Mouse (Mus musculus): Measurements from ENCODE around the gene Ubtd2. TPM values are rescaled to one million over a fixed set of nuclear protein-coding genes. Genes with fewer than 3 reads are reported as not detected.

Gene Ubtd2
- polyA plus RNA-seq (2012; rRNA removed): 1.6 TPM in 2 replicates

DNA sequence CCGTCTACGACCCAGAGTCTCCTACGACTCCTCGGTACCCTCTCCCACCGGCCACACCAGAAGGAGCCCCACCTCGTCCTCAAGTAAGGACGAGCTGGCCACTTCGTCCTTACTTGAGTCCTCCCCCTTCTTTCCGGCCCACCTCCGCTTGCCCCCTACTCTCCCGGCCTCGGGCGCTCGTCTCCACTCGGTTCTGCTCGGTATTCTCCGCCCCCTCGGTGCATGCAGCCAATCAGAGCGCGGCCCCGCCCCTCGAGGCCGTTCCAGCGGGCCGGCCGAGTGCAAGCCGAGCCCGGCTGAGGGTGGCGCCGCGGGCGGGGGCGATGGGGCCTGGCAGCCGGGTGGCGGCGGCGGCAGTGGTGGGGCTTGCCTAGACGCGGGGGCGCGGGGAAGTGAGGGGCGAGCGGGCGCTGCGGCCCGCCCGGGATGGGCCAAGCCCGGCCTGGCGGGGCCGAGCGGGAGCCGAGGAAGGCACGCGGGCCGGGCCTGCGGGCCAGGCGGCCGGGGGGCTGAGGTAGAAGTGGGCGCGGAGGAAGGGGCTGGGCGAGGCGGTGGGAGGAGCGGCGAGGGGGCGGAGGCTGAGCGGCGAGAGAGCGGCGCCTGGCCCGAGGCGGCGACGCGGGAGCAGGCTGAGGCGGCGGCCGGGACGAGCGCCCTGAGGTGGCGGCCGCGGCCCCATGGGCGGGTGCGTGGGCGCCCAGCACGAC is at the start of gene Ubtd2:
Ubtd2 (plus strand) TSS at position 571 of the 707 bp plus-strand sequence.
- H3K4me3 ChIP-seq (ENCODE audit: low read depth, low read length): peak within 1 kb of the TSS; percentile 83
- H3K4me1 ChIP-seq (ENCODE audit: control insufficient read depth, insufficient read depth, insufficient read length, low read length): no peaks in the 10 kb centered on the region
- TF ChIP-seq CTCF (IDR thresholded peaks at IDR 0.05; ENCODE audit: extremely low read depth, insufficient read length, insufficient replicate concordance, low read depth, low read length) (no peak), POLR2A (IDR thresholded peaks at IDR 0.05; ENCODE audit: low read depth, low read length) (no peak; the same call in 1 of the 2 replicates)
- H3K36me3 ChIP-seq (ENCODE audit: control insufficient read depth, insufficient read depth, low read length): no peaks in the 10 kb centered on the region
- WGBS: 1% methylated on average over 81 of the region's 86 CpGs
- peaks cover 5% of the 10 kb centered on the region; the same call in 1 of the 2 replicates for H3K27me3 ChIP-seq (ENCODE audit: control insufficient read depth, insufficient read depth, low read length)
- no peak within 1 kb of the TSS for H3K27ac ChIP-seq (ENCODE audit: insufficient read depth, low read depth, low read length)

DNA sequence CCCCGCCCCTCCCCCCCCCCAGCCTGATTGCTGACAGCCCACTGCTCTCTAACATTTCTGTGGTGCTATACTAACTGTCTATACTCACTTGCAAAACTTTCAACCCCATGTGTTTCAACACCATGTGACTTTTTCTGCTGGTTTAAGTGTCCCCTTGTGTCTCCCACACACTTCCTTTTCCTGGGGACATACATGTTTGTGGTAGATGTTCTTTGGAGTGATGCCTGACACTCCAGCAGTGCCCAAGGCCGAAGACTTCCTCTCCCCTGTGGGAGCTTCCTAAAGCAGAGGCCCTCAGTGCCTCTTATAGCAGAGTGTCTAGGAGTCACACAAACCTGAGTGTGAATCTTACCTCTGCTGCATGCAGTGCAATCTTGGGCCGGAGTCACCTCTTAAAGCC is 47.3 kb upstream of the Ubtd2 start:
- WGBS: 71% methylated on average over 3 of the region's 3 CpGs

DNA sequence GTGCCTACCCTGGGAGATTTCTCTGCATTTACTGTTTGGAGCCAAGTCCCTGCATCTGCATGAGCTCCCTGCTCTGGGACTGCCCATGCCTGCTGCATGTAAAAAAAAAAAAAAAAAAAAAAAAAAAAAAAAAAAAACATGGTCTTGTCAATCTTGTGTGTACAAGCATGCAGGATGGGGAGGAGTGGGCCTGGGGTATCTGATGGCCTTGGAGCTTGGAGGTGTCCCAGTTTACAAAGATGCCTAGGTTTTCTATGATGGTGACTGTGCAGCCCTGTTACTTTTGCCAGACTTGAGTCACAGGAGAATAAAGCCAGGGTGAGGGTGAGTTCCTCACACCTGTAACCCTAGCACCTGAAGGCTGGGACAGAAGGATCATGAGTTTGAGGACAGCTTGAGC is 46.1 kb upstream of the Ubtd2 start:
- no peaks in the 10 kb centered on the region for H3K27me3 ChIP-seq (ENCODE audit: control insufficient read depth, insufficient read depth, low read length)
- no peaks in the 10 kb centered on the region for H3K4me1 ChIP-seq (ENCODE audit: control insufficient read depth, insufficient read depth, insufficient read length, low read length)
- H3K27ac ChIP-seq (ENCODE audit: insufficient read depth, low read depth, low read length): no peak overlapping the region
- no peak for TF ChIP-seq POLR2A (IDR thresholded peaks at IDR 0.05; ENCODE audit: low read depth, low read length)
- no peak for TF ChIP-seq CTCF (IDR thresholded peaks at IDR 0.05; ENCODE audit: extremely low read depth, insufficient read length, insufficient replicate concordance, low read depth, low read length)
- no peak overlapping the region for H3K4me3 ChIP-seq (ENCODE audit: low read depth, low read length)
- no peaks in the 10 kb centered on the region for H3K36me3 ChIP-seq (ENCODE audit: control insufficient read depth, insufficient read depth, low read length)

More for the DNA sequence above, 47.3 kb upstream of the Ubtd2 start:
- no peaks in the 10 kb centered on the region for H3K36me3 ChIP-seq (ENCODE audit: control insufficient read depth, insufficient read depth, low read length)
- no peak overlapping the region for H3K4me3 ChIP-seq (ENCODE audit: low read depth, low read length)
- H3K27me3 ChIP-seq (ENCODE audit: control insufficient read depth, insufficient read depth, low read length): no peaks in the 10 kb centered on the region
- H3K4me1 ChIP-seq (ENCODE audit: control insufficient read depth, insufficient read depth, insufficient read length, low read length): no peaks in the 10 kb centered on the region
- TF ChIP-seq POLR2A (IDR thresholded peaks at IDR 0.05; ENCODE audit: low read depth, low read length) (no peak), CTCF (IDR thresholded peaks at IDR 0.05; ENCODE audit: extremely low read depth, insufficient read length, insufficient replicate concordance, low read depth, low read length) (no peak)
- no peak overlapping the region for H3K27ac ChIP-seq (ENCODE audit: insufficient read depth, low read depth, low read length)

DNA sequence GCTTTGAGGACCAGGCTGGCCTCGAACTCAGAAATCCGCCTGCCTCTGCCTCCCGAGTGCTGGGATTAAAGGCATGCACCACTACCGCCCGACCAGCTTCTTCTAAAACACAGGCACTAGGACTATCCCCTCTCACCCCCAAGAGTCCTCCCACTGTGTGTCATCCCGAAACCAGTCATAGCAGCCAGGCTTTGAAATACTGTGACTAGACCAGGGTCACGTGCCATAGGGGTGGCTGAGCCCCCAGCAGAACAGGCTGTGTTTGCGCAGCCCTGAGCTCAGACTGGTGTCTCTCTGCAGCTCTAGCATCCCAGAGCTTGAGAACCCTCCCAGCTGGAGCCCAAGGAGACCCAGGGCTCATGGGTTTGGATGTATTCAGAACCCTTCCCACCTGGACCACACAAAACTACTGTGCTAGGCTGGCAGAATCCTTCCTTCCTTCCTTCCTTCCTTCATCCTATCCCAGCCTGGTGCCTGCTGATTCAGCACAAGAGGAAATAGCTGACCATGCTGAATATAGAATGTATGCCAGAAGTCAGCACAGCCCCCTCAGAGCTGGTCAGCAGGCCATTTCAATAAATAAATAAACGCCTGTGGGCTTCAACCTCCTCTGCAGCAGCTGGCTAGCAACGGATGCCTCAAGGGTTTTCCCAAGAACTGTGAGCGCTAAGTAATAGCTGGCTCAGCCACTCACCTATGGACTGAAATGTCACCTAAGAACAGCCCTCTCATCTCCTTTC is 45.2 kb upstream of the Ubtd2 start:
- Histone ChIP-seq H3K27me3 (ENCODE audit: control insufficient read depth, insufficient read depth, low read length) (no peaks in the 10 kb centered on the region), H3K4me1 (ENCODE audit: control insufficient read depth, insufficient read depth, insufficient read length, low read length) (no peaks in the 10 kb centered on the region), H3K36me3 (ENCODE audit: control insufficient read depth, insufficient read depth, low read length) (no peaks in the 10 kb centered on the region), H3K4me3 (ENCODE audit: low read depth, low read length) (no peak overlapping the region), H3K27ac (ENCODE audit: insufficient read depth, low read depth, low read length) (no peak overlapping the region)
- TF ChIP-seq CTCF (IDR thresholded peaks at IDR 0.05; ENCODE audit: extremely low read depth, insufficient read length, insufficient replicate concordance, low read depth, low read length) (no peak), POLR2A (IDR thresholded peaks at IDR 0.05; ENCODE audit: low read depth, low read length) (no peak)
- WGBS: 84% methylated on average over 11 of the region's 11 CpGs

DNA sequence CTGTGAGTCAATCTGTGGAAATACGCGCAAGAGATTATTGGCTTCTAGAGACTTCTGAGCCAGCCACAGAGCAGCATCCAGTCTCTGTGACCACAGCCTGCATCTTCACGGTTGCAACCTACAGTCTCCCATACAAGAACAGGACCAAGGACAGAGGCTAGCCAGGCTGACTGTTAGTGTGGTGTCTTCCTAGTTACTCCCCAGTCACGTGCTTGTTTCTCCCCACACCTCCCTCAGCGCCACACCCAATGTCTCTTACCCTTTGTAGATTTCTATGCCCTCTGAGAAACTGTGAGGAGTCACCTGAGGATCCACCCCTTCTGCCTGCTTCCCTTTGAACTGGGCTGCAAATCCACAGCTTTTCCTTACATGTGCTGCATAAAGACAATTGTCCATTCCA is 35.2 kb upstream of the Ubtd2 start:
- Histone ChIP-seq H3K36me3 (ENCODE audit: control insufficient read depth, insufficient read depth, low read length) (no peaks in the 10 kb centered on the region), H3K4me3 (ENCODE audit: low read depth, low read length) (no peak overlapping the region), H3K4me1 (ENCODE audit: control insufficient read depth, insufficient read depth, insufficient read length, low read length) (no peaks in the 10 kb centered on the region), H3K27me3 (ENCODE audit: control insufficient read depth, insufficient read depth, low read length) (no peaks in the 10 kb centered on the region), H3K27ac (ENCODE audit: insufficient read depth, low read depth, low read length) (no peak overlapping the region)
- 70% methylated on average over 5 of the region's 5 CpGs for WGBS
- no peak for TF ChIP-seq CTCF (IDR thresholded peaks at IDR 0.05; ENCODE audit: extremely low read depth, insufficient read length, insufficient replicate concordance, low read depth, low read length)
- no peak for TF ChIP-seq POLR2A (IDR thresholded peaks at IDR 0.05; ENCODE audit: low read depth, low read length)

DNA sequence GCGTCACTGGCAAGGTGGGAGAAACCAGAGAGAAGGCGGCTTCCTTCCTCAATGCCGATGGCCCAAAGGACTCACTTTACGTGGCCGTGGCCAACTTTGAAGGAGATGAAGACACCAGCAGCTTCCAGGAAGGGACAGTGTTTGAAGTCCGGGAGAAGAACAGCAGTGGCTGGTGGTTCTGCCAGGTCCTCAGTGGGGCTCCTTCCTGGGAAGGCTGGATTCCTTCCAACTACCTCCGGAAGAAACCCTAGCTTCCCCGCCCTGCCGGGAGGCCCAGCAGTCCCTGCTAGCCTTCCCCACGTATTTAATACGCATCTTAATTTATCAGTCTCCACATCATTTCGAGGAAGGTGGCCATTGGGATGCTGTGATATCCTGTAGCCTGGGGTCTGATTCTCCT is 31.9 kb upstream of the Ubtd2 start:
- H3K4me3 ChIP-seq (ENCODE audit: low read depth, low read length): no peak overlapping the region
- H3K27ac ChIP-seq (ENCODE audit: insufficient read depth, low read depth, low read length): no peak overlapping the region
- H3K4me1 ChIP-seq (ENCODE audit: control insufficient read depth, insufficient read depth, insufficient read length, low read length): no peaks in the 10 kb centered on the region
- no peaks in the 10 kb centered on the region for H3K36me3 ChIP-seq (ENCODE audit: control insufficient read depth, insufficient read depth, low read length)
- no peak for TF ChIP-seq POLR2A (IDR thresholded peaks at IDR 0.05; ENCODE audit: low read depth, low read length)
- no peak for TF ChIP-seq CTCF (IDR thresholded peaks at IDR 0.05; ENCODE audit: extremely low read depth, insufficient read length, insufficient replicate concordance, low read depth, low read length)
- WGBS: 69% methylated on average over 12 of the region's 12 CpGs
- H3K27me3 ChIP-seq (ENCODE audit: control insufficient read depth, insufficient read depth, low read length): no peaks in the 10 kb centered on the region

DNA sequence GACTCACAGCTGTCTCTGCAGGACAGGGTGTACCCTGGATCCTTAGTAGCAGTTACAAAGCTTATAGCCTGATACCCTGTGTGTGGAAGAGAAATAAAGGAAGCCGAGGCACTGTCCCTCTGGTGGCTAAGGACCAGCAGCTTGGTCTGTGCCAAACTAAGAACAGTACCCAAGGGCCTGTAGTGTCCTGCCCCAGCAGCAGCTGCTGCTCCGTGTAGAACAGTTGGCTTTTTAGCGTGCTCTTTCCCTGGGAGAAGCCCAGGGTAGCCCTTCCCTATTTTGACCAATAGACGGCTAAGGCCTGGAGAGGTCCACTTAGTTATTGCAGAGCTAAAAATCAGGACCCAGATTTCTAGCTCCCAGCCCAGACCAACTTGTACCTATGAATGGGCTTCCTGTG is 30.6 kb upstream of the Ubtd2 start:
- WGBS: 84% methylated on average over 4 of the region's 4 CpGs
- Histone ChIP-seq H3K4me1 (ENCODE audit: control insufficient read depth, insufficient read depth, insufficient read length, low read length) (no peaks in the 10 kb centered on the region), H3K4me3 (ENCODE audit: low read depth, low read length) (no peak overlapping the region), H3K27ac (ENCODE audit: insufficient read depth, low read depth, low read length) (no peak overlapping the region), H3K27me3 (ENCODE audit: control insufficient read depth, insufficient read depth, low read length) (no peaks in the 10 kb centered on the region), H3K36me3 (ENCODE audit: control insufficient read depth, insufficient read depth, low read length) (no peaks in the 10 kb centered on the region)
- TF ChIP-seq POLR2A (IDR thresholded peaks at IDR 0.05; ENCODE audit: low read depth, low read length) (no peak), CTCF (IDR thresholded peaks at IDR 0.05; ENCODE audit: extremely low read depth, insufficient read length, insufficient replicate concordance, low read depth, low read length) (no peak)

Data from small intestine, adult 2 months (tissue).